Mouse (Mus musculus) neural tube, postnatal 0 days (tissue): ENCODE measurements around the gene Rnd2. TPM values are rescaled to one million over a fixed set of nuclear protein-coding genes. Genes with fewer than 3 reads are reported as not detected.

Source experiments
- microRNA-seq: library from miRNA; unstranded; fragments of <30 nt; microRNA quantifications from one replicate; pipeline ENCODE4, GENCODE M21; 2016
- polyA plus RNA-seq: library from polyadenylated mRNA; unstranded; fragments of >200 nt; fragmentation: Nextera tagmentation; extraction: Ambion mirVana; gene quantifications from 2 replicates; pipeline ENCODE4 v1.2.1, GENCODE M21; 2015

The Rnd2 gene
- 163 and 168 TPM in 2 replicates for polyA plus RNA-seq

DNA sequence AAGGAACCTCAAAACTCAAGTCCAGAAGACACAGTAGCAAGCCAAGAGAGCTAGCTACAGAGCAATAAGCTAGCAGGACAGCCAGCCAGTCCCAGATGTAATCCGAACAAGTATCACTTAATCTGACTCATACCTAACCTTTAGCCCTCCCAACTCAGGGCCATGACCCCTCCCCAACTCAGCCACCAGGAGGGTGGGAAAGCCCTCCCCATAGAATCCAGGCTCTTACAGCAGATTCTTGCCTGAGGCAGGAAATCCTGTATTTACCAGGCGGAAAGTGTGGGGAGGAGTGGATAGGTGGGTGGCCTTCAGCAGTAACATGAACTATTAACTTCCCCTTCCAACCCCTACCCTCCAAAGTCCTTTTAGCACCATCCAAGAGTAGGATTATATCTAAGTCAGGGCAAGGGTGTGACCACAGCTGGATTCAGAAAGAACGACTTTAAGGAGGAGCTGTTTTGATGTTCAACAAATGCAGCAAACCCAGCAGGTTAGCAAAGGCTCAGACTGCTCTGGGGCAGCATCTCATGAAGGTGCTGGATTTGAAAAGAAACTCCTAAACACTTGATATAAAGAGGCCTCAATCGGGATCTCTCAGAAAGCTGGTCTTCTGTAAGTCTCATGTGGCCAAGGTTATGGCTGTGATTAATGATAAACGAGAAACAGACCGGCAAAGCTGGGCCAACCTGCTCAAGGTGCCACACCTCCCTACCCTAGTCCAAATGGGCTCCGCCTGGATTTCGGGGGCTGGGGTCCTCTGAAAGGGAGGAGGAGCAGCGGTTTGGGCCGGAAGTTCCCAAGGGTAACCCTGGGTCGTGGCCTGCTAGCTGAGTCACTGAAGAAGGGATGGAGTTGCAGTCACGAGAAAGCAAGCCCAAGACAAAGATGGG is at the start of gene Rnd2:
Gene Rnd2, plus strand, starts transcription at position 789 of the 890 bp plus-strand sequence.

DNA sequence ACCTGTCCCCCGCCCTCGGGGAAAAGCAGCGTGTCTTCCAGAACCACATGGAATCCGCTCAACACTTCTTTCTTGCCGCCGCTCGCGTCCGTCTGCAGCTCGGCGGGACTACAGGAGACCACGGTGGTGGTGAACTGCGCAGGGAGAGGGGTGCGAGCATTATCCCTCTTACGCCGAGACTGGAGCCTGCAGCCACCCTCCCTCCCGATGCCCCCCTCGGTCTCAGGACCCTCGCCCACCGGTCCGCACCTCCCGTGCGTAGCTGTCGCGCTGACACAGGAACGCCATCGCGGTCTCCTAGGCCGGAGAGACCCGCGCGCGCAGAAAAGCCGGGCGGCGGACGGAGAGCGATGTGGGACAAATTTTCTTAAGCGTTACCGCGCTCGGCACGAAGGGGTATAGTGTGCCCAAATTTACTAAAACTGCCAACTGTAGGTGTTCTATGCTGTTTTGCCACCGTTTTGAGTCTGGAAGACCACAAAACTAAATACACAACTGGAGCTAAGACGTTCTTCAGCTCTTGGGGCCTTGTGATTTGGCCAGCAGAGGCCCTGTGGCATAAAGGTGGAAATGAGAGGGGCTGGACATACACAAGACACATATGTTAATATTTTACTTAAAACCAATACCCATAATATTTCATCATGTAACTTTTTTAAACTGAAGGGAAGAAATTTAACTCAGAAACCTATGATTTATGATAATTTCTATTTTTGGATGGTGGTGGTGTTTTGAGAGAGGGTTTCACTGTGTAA is 47.5 kb upstream of the Rnd2 start, which contains the start of gene Aarsd1:
Gene Aarsd1, minus strand, starts transcription at position 515 of the 755 bp plus-strand sequence.

DNA sequence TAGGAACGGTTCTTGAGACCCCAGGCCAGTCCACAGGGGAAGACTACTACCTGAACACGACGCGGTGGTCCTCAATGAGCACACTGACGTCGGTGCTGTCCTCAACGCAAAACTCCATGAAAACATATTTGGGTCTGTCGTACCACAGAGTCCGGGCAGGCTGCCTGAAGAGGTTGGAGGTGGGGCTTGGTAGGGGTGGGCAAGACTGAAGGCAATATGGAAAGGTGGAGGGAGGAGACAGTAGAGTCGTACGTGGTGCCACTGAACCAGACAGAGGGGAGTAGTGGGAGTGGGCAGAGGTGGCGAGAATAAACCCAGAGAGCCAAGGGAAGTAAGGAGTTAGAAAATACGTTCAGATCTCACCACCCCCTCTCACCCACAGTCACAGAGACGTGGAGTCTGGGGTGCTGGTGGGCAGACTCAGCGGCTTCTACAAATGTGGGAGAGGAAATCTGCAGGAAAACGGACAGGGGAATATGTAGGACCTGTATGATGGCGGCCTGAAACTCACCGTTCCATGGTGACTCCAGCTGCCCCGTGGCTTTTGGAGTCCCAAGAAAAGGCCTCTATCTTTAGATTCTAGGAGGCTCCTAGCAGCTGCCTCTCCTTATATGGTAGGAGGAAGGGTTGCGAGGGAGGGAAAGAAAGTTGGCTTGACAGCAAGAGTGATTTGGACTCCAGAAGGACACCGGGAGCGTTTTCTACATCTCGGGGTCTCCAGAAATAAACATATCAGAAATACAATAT is 40.5 kb upstream of the Rnd2 start, which contains the start of gene Gm27029:
Gene Gm27029, minus strand, starts transcription at position 692 of the 747 bp plus-strand sequence.

DNA sequence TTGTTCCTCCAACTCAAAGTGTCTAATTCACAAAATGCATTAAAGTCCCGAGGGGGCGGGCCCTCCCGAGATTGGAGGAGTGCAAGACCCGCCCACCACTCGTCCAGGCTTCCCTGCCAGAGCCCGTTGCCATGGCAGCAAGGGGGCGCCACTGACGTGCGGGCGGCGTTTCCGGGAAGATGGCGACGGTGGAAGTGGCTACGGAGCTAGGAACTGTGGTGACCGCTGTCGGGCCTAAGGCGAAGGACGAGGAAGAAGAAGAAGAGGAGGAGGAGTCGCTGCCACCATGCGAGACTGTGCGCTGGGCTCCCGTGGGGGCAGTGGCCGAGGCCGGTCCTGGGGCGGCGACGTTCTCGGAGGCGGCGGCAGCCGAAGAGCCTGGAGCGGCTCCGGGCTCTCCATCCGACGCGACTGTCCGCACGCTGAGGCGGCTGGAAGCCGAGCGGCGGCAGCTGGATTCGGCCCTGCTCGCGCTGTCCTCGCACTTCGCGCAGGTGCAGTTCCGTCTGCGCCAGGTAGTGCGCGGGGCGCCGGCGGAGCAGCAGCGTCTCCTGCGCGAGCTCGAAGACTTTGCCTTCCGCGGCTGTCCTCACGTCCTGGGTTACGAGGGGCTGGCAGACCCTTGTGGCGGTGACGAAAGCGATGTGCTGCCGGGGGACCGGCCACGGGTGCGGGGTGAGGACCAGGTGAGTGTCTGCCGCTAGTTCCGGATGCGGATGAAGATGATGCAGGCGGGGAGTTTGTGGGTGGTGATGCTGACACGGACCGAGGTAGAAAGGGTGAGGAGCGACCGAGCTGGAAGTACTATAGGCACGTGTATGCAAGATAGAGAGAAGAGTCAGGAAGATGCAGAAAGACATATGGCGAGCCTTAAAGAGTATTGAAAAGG is 39.6 kb upstream of the Rnd2 start, which contains the start of the genes Rundc1 and Ptges3l:
Gene Rundc1, plus strand, starts transcription at position 161 of the 889 bp plus-strand sequence.
Gene Ptges3l, minus strand, starts transcription at position 409 of the 889 bp plus-strand sequence.

DNA sequence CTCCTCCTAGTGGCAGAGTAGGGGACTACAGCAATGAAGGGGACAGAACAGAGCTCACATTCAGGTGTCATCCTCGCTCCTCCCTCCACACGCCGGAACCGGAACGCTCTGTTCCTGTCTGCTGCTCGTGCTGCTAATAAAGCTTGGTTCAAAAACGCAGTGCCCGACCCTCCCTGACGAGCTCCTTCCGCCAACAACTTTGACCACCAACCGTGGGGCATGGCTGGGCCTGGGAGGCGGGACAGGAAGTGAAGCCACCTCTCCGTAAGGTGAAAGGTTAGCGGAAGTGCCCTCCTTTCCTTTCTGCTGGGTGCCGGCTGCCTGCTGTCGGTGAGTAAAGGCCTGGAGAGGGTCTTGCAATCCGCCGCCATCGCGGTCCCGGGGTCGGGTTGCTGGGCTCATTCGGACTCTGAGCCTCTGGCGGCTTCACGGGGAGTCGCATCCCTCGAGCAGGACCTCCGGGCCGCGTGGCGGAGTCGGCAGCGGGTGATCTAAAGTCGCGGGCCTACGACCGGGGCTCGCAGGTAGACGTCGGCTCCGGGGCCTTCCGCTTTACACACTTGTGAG is 22.6 kb upstream of the Rnd2 start, which contains the start of gene Rpl27:
Gene Rpl27, plus strand, starts transcription at position 172 of the 567 bp plus-strand sequence.

DNA sequence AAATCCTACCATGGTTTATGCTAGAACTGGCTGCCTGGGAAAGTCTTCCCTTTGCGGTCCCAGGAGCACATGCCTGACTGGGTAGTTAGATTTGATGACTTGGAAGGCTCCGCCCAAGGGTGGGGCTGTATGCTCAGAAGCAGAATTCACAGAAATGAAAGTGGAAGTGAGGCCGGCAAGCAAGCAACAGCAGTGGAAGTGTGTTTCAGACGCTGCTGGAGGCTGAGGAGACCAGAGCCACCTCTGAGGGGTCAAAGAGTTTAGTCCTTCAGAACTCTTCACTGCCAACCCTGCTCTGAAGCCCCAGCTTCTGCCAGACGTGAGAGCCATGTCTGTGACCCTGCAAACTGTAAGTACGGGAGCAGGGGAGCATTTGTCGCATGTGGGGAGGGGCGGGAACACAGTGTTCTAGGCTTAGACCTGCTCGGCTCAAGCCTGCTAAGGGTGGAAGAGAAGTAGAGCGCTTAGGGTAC is 16.5 kb upstream of the Rnd2 start, which contains the start of gene Ifi35:
Gene Ifi35, plus strand, starts transcription at position 134 of the 473 bp plus-strand sequence.

DNA sequence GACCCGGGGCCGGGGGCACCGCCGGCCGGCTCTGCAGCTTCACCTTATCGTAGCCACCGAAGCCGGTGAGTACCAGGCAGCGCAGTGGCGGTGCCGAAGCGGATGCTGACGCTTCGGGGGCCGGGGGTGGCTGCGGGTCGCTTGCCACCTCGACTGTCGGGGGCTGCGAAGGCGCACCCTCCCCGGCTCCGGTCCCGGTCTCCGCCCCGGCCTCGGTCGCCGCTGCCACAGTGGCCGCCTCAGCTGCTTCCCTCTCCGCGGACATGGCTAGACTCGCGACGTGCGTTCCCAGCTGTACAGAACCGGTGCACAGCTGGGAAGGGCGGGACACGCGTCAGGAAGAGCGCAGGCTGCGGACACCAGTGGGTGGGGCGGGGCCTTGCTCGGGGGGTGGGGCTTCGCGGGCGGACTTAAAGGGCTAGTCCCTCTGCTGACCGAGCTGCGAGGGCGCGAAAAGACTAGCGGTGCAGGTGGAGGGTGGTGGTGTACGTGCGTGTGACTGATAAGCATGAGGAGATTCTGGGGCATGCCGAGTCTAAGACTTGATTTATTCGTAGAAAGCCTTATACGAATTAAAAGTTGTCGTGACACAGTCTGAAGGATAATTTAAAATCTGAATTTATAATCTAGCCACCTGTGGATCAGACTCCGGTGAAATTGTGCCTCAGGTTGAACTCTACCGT is 1.2 kb downstream of the Rnd2 start, which contains the start of gene Vat1:
Gene Vat1, minus strand, starts transcription at position 362 of the 683 bp plus-strand sequence.

Small RNA genes within 50 kb of the gene (microRNA-seq; reads per million reads assigned to microRNA genes)
- gene Mir6929: not detected

Other genes starting within 250 kb of the Rnd2 start
- gene Ezh1, start 238.5 kb upstream of the Rnd2 start, polyA plus RNA-seq: 21.5 and 25.4 TPM in 2 replicates
- gene Ramp2, start 219.0 kb upstream of the Rnd2 start, polyA plus RNA-seq: 143 and 155 TPM in 2 replicates
- 129 and 133 TPM in 2 replicates for gene Vps25, start 211.3 kb upstream of the Rnd2 start, polyA plus RNA-seq
- gene Wnk4, start 204.4 kb upstream of the Rnd2 start, polyA plus RNA-seq: 5.9 and 6.4 TPM in 2 replicates
- 0.48 and 1.0 TPM in 2 replicates for gene Cntd1, start 186.0 kb upstream of the Rnd2 start, polyA plus RNA-seq
- 229 and 252 TPM in 2 replicates for gene Coa3, start 185.9 kb upstream of the Rnd2 start, polyA plus RNA-seq
- 131 and 140 TPM in 2 replicates for gene Becn1, start 162.7 kb upstream of the Rnd2 start, polyA plus RNA-seq
- gene Psme3, start 148.8 kb upstream of the Rnd2 start, polyA plus RNA-seq: 80.5 and 81.0 TPM in 2 replicates
- gene Aoc2, start 139.9 kb upstream of the Rnd2 start, polyA plus RNA-seq: 0.46 and 0.64 TPM in 2 replicates
- 0.18 and 0.34 TPM in 2 replicates for gene Aoc3, start 134.4 kb upstream of the Rnd2 start, polyA plus RNA-seq
- gene G6pc, start 97.4 kb upstream of the Rnd2 start, polyA plus RNA-seq: not detected in 2 replicates
- 84.4 and 90.0 TPM in 2 replicates for gene Aarsd1, start 47.4 kb upstream of the Rnd2 start, polyA plus RNA-seq
- 5.1 and 6.6 TPM in 2 replicates for gene Gm27029, start 40.2 kb upstream of the Rnd2 start, polyA plus RNA-seq
- 22.4 and 24.5 TPM in 2 replicates for gene Rundc1, start 39.9 kb upstream of the Rnd2 start, polyA plus RNA-seq
- 4.1 and 4.5 TPM in 2 replicates for gene Ptges3l, start 39.7 kb upstream of the Rnd2 start, polyA plus RNA-seq
- 246 and 275 TPM in 2 replicates for gene Rpl27, start 22.7 kb upstream of the Rnd2 start, polyA plus RNA-seq
- gene Ifi35, start 16.6 kb upstream of the Rnd2 start, polyA plus RNA-seq: 6.7 and 8.5 TPM in 2 replicates
- 103 and 115 TPM in 2 replicates for gene Vat1, start 1.2 kb downstream of the Rnd2 start, polyA plus RNA-seq
- gene Brca1, start 87.0 kb downstream of the Rnd2 start, polyA plus RNA-seq: 1.8 and 1.9 TPM in 2 replicates
- gene Nbr1, start 87.2 kb downstream of the Rnd2 start, polyA plus RNA-seq: 47.0 TPM in 2 replicates
- gene Tmem106a, start 117.2 kb downstream of the Rnd2 start, polyA plus RNA-seq: 5.8 and 7.7 TPM in 2 replicates
- gene Gm11634, start 134.3 kb downstream of the Rnd2 start, polyA plus RNA-seq: not detected in 2 replicates
- 14.5 and 18.1 TPM in 2 replicates for gene Rdm1, start 162.2 kb downstream of the Rnd2 start, polyA plus RNA-seq
- gene Arl4d, start 200.5 kb downstream of the Rnd2 start, polyA plus RNA-seq: 7.3 and 8.9 TPM in 2 replicates